Mouse (Mus musculus) ES-E14 (cell line): ENCODE data around the gene 3110082J24Rik.

ENCODE experiments used
- CHD2 ChIP-seq: IDR thresholded peaks from 2 replicates; pipeline ENCODE4 v1.6.1; 2014; ENCODE audit warnings: mild to moderate bottlenecking, low read depth, low read length, inconsistent platforms
- HCFC1 ChIP-seq: IDR thresholded peaks from 2 replicates; pipeline ENCODE4 v1.6.1; 2012; ENCODE audit warnings: low read length, inconsistent platforms, borderline replicate concordance; ENCODE audit not compliant: insufficient read depth
- MAFK ChIP-seq: IDR thresholded peaks from 2 replicates; pipeline ENCODE4 v1.6.1; 2014; ENCODE audit warnings: mild to moderate bottlenecking, low read depth, low read length, inconsistent platforms; ENCODE audit not compliant: insufficient read depth
- ZC3H11A ChIP-seq: IDR thresholded peaks from 2 replicates; pipeline ENCODE4 v1.6.1; 2012; ENCODE audit warnings: low read depth, mild to moderate bottlenecking, inconsistent platforms, low read length, borderline replicate concordance
- ZNF384 ChIP-seq: IDR thresholded peaks from 2 replicates; pipeline ENCODE4 v1.6.1; 2012; ENCODE audit warnings: low read depth, low read length, inconsistent platforms

- no peak for TF ChIP-seq ZNF384
- TF ChIP-seq ZC3H11A: no peak
- no peak for TF ChIP-seq HCFC1
- TF ChIP-seq MAFK: no peak
- no peak for TF ChIP-seq CHD2
These were observed 5.2 kb upstream of the 3110082J24Rik start for GRCm38 (mm10) chr5:30111126-30111525.
